Mouse (Mus musculus): ENCODE results near the gene Gm7168. TPM values are rescaled to one million over a fixed set of nuclear protein-coding genes. Genes with fewer than 3 reads are reported as not detected.

Gene Gm7168
- total and polyA plus RNA-seq, 3 experiments: not detected

DNA sequence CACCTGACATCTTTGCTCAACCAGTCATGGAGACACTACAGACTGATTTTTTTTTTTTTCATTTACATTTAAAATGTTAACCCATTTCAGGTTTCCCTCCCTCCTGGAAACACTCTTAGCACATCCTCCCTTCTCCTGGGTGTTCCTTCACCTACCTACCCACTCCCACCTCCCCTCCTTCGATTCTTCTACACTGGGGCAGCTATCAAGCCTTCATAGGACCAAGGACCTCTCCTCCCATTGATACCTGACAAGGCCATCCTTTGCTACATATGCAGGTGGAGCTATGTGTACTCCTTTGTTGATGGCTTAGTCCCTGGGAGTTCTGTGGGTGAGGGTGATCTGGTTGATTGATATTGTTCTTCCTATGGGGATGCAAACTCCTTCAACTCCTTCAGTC lies 40.5 kb upstream of the Gm7168 start:
- no peak for DNase-seq (ENCODE audit: extremely low read depth)
- dilution Hi-C loops (cut with MboI; ENCODE audit: extremely low pct_ligation_motif_present, extremely low pct_unique_long_range_greater_than_20kb, low sequenced_read_pairs): no loop called here

GRCm38 (mm10) chr17:13913951-13914350 lies 34.2 kb upstream of the Gm7168 start:
- no peak for TF ChIP-seq POLR2A (IDR thresholded peaks at IDR 0.05; ENCODE audit: low read depth, low read length)
- no peak overlapping the region for H3K27ac ChIP-seq (ENCODE audit: insufficient read depth, low read depth)
- H3K4me1 ChIP-seq (ENCODE audit: control insufficient read depth in 1 of 2, insufficient read depth in 2 of 2): no peaks in the 10 kb centered on the region
- no peaks in the 10 kb centered on the region for H3K36me3 ChIP-seq (replicated peaks in 1 of 2; ENCODE audit: control insufficient read depth in 1 of 2, insufficient read depth in 1 of 2, low read length in 1 of 2)
- no peak overlapping the region for H3K4me2 ChIP-seq (ENCODE audit: insufficient read depth, low read depth, poor library complexity, severe bottlenecking)
- H3K9ac ChIP-seq (ENCODE audit: insufficient read depth, low read depth): no peak overlapping the region
- no peak overlapping the region for H3K4me3 ChIP-seq (replicated peaks in 1 of 3; ENCODE audit: low read depth in 2 of 3, low read length in 2 of 3, poor library complexity in 1 of 3)
- DNase-seq (ENCODE audit: extremely low read depth): no peak
- in situ Hi-C loops (cut with MboI; ENCODE audit: low pct_ligation_motif_present, low pct_unique_long_range_greater_than_20kb, low sequenced_read_pairs) (no loop called here), dilution Hi-C loops (cut with MboI; ENCODE audit: extremely low pct_ligation_motif_present, extremely low pct_unique_long_range_greater_than_20kb, low sequenced_read_pairs) (no loop called here)
- no peaks in the 10 kb centered on the region for H3K27me3 ChIP-seq (replicated peaks)
- H3K79me2 ChIP-seq (replicated peaks; ENCODE audit: control insufficient read depth, extremely low read depth, insufficient read depth, poor library complexity, severe bottlenecking): no peaks in the 10 kb centered on the region
- H3K9me3 ChIP-seq (replicated peaks; ENCODE audit: low read length): no peaks in the 10 kb centered on the region

More for the DNA sequence above, 40.5 kb upstream of the Gm7168 start:
- Histone ChIP-seq H3K36me3 (replicated peaks in 1 of 2; ENCODE audit: control insufficient read depth in 1 of 2, insufficient read depth in 1 of 2, low read length in 1 of 2) (peaks cover 0 to 6% of the 10 kb centered on the region in 2 experiments), H3K27me3 (replicated peaks) (no peaks in the 10 kb centered on the region), H3K79me2 (replicated peaks; ENCODE audit: control insufficient read depth, extremely low read depth, insufficient read depth, poor library complexity, severe bottlenecking) (no peaks in the 10 kb centered on the region), H3K9ac (ENCODE audit: insufficient read depth, low read depth) (no peak overlapping the region), H3K4me2 (ENCODE audit: insufficient read depth, low read depth, poor library complexity, severe bottlenecking) (no peak overlapping the region), H3K27ac (ENCODE audit: insufficient read depth, low read depth) (no peak overlapping the region), H3K9me3 (replicated peaks; ENCODE audit: low read length) (no peaks in the 10 kb centered on the region), H3K4me1 (ENCODE audit: control insufficient read depth in 1 of 2, insufficient read depth in 2 of 2) (peaks cover 0 to 3% of the 10 kb centered on the region in 2 experiments; a peak in 1 of 4 replicates), H3K4me3 (replicated peaks in 1 of 3; ENCODE audit: low read depth in 2 of 3, low read length in 2 of 3, poor library complexity in 1 of 3) (no peak overlapping the region)
- in situ Hi-C loops (cut with MboI; ENCODE audit: low pct_ligation_motif_present, low pct_unique_long_range_greater_than_20kb, low sequenced_read_pairs): no loop called here
- no peak for TF ChIP-seq ZC3H11A (IDR thresholded peaks at IDR 0.05; ENCODE audit: low read depth, low read length)
- TF ChIP-seq KAT2A (IDR thresholded peaks at IDR 0.05; ENCODE audit: insufficient replicate concordance, low read length): no peak
- no peak for TF ChIP-seq HCFC1 (IDR thresholded peaks at IDR 0.05; ENCODE audit: low read depth, low read length)
- no peak for TF ChIP-seq SMC3 (IDR thresholded peaks at IDR 0.05; ENCODE audit: low read depth, low read length)
- TF ChIP-seq CHD2 (IDR thresholded peaks at IDR 0.05; ENCODE audit: low read length): no peak
- no peak for TF ChIP-seq BHLHE40 (IDR thresholded peaks at IDR 0.05; ENCODE audit: low read depth, low read length)
- TF ChIP-seq UBTF (IDR thresholded peaks at IDR 0.05; ENCODE audit: low read depth, low read length): no peak
- TF ChIP-seq MAZ (IDR thresholded peaks at IDR 0.05; ENCODE audit: low read depth, low read length): no peak
- no peak for TF ChIP-seq CTCF (conservative IDR thresholded peaks at IDR 0.05 in 1 of 2, IDR thresholded peaks at IDR 0.05 in 1 of 2; ENCODE audit: low read depth in 2 of 2, low read length in 2 of 2)
- no peak for TF ChIP-seq NELFE (IDR thresholded peaks at IDR 0.05; ENCODE audit: low read depth, low read length)
- no peak for TF ChIP-seq SIN3A (IDR thresholded peaks at IDR 0.05; ENCODE audit: low read length)
- TF ChIP-seq MYC (IDR thresholded peaks at IDR 0.05; ENCODE audit: low read depth, low read length): no peak
- no peak for TF ChIP-seq E2F4 (IDR thresholded peaks at IDR 0.05; ENCODE audit: insufficient replicate concordance, low read depth, low read length)
- TF ChIP-seq ZNF384 (IDR thresholded peaks at IDR 0.05; ENCODE audit: low read depth, low read length): no peak
- TF ChIP-seq POLR2A (IDR thresholded peaks at IDR 0.05; ENCODE audit: low read depth, low read length): no peak
- TF ChIP-seq RAD21 (IDR thresholded peaks at IDR 0.05; ENCODE audit: low read depth, low read length): no peak
- no peak for TF ChIP-seq TBP (conservative IDR thresholded peaks at IDR 0.05; ENCODE audit: low read depth, low read length)
- TF ChIP-seq MAX (IDR thresholded peaks at IDR 0.05; ENCODE audit: low read length): no peak

All from CH12.LX (cell line).